Mouse (Mus musculus): ENCODE measurements around the gene Ifi202b. TPM values are rescaled to one million over a fixed set of nuclear protein-coding genes. Genes with fewer than 3 reads are reported as not detected.
"Not testable (repeated sequence)": the region's sequence is repeated elsewhere in the genome, so short reads cannot be mapped to it uniquely, and the experiment has no call there.

Gene Ifi202b
- total RNA-seq, 2 experiments from 2014 or later, result not detected

DNA sequence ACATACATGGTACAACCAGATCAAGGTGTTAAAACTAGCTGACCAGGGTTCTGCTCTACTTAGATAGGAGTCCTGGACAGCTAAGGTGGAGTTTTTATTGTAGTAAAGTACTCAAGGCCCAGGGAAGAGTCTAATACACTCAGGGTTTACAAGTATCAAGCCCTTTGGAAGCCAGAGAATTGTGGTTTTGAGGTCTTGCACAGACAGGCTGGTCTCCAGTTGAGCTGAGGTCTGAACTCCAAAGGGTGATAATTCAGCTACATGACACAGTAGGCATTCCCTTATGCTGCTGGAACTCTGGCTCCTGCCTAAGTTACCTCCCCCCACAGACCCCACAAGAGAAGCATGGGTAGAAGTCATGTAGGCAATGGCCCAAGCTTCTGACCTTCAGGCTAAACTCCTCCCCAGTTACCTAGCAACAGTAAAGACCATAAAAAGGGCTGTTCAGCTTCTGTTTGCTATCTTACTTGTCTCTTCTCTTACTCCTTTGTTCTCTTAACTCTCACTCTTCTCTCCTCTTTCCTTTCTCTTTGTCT, 69.2 kb downstream of the Ifi202b start:
- intact Hi-C loops (cut with DNase I); DNase-seq (ENCODE audit: low spot score in 2 of 2): not testable (repeated sequence)

Other genes with a start within 250 kb of the Ifi202b start
- gene Ifi207, start 241.0 kb downstream of the Ifi202b start, total RNA-seq (2021), result under 1 TPM; 0.09 to 0.18 TPM
- gene Ifi204, start 215.8 kb downstream of the Ifi202b start, total RNA-seq (2021), result under 1 TPM in 1 of 2 experiments, not detected in 1; 0.34 TPM
- gene Ifi211, start 69.7 kb downstream of the Ifi202b start, total RNA-seq (2021), result not detected
- 1 to 10 TPM in 1 of 2 experiments, under 1 TPM in 1; 0.78 to 1.5 TPM for gene Mndal, start 40.3 kb downstream of the Ifi202b start, total RNA-seq (2021)
- under 1 TPM; 0.55 to 0.69 TPM for gene Ifi203, start 40.1 kb downstream of the Ifi202b start, total RNA-seq (2021)
- not detected for gene Ifi205, start 49.1 kb upstream of the Ifi202b start, total RNA-seq (2021)
- gene Olfr433, start 58.0 kb upstream of the Ifi202b start, total RNA-seq (2021), result not detected
- not detected for gene Olfr432, start 66.5 kb upstream of the Ifi202b start, total RNA-seq (2021)
- not detected for gene Olfr430, start 83.9 kb upstream of the Ifi202b start, total RNA-seq (2021)
- not detected for gene Olfr429, start 101.6 kb upstream of the Ifi202b start, total RNA-seq (2021)
- not detected for gene Olfr427, start 114.1 kb upstream of the Ifi202b start, total RNA-seq (2021)
- not detected for gene Olfr231, start 138.4 kb upstream of the Ifi202b start, total RNA-seq (2021)
- gene Olfr424, start 148.8 kb upstream of the Ifi202b start, total RNA-seq (2021), result not detected
- gene Olfr420, start 172.9 kb upstream of the Ifi202b start, total RNA-seq (2021), result not detected
- gene Spta1, start 190.0 kb upstream of the Ifi202b start, total RNA-seq (2021), result under 1 TPM; 0.09 to 0.14 TPM